Mouse (Mus musculus): ENCODE results near the gene Map1s. TPM values are rescaled to one million over a fixed set of nuclear protein-coding genes. Genes with fewer than 3 reads are reported as not detected.

Gene Map1s
- polyA plus RNA-seq, 1 experiment from 2014 or later: 54.0 TPM

DNA sequence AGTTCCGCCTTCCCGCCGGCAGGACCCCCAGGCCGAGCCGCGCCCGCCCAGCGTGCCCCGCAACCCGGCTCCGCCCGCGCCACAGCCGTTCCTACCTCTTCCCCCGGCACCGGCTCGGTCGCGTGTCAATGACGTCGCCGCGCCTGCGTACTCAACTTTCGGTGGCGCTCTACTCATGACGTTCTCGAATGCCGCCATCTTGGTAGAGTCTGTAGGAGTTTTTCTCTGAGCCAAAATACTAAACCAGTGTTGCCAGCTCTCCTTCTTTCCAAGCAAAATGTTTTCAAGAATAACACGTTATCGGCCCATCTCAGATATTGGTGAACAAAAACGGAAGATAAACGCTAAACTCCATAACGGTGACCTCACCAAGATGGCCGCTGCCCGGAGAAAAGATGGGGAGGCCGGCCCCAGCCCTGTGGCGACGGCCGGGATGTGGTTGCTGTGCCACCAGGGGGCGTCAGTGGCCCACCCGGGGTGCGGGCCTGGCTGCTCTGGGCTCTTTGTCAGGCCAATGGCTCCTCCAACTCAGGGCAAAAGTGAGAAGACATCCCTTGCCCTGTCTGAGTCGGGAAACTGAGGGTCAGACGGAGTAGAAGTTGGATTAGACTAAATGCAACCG lies 32.3 kb upstream of the Map1s start, which contains the start of gene Ccdc124:
Ccdc124 (minus strand) TSS at position 572 of the 622 bp plus-strand sequence.
- Histone ChIP-seq H3K4me1 (ENCODE audit: control insufficient read depth, insufficient read depth, low read length) (peaks cover 15% of the 10 kb centered on the region), H3K9ac (replicated peaks; ENCODE audit: low read length) (peak within 1 kb of the TSS; percentile 63), H3K36me3 (ENCODE audit: control insufficient read depth, insufficient read depth, low read length) (peaks cover 2% of the 10 kb centered on the region), H3K27me3 (ENCODE audit: control insufficient read depth, insufficient read depth, low read length) (no peaks in the 10 kb centered on the region), H3K9me3 (ENCODE audit: control insufficient read depth, low read length) (no peaks in the 10 kb centered on the region), H3K4me2 (ENCODE audit: low read length) (peak within 1 kb of the TSS; percentile 80), H3K4me3 (replicated peaks; ENCODE audit: low read depth, low read length) (peak within 1 kb of the TSS; percentile 74), H3K27ac (replicated peaks; ENCODE audit: low read depth, low read length) (peak within 1 kb of the TSS; percentile 90)
- DNase-seq (peak; percentile 97), ATAC-seq (ENCODE audit: low FRiP score, low TSS enrichment) (peak; percentile 90)
- WGBS: under 1% methylated on average over 45 of the region's 46 CpGs

DNA sequence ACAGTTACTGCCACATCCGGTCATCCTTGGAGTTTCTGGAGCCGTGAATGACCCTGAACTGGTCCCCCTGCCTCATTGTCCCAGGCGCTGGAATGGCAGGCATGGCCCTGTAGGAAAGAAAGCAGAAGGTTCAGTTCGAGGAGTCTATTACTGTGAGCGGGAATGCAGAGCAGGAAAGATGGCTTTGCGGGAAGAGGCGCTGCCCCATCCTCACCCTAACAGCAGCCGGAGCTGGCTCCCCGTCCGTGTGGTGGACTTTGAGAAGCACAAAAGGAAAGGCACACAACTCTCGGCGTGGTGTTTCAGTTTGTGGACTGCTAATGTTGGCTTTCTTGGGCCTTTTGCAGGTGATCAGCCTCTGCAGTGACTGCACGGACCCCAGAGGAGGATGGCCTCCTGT lies 31.3 kb upstream of the Map1s start:
- Histone ChIP-seq H3K4me3 (replicated peaks; ENCODE audit: low read depth, low read length) (no peak overlapping the region), H3K36me3 (ENCODE audit: control insufficient read depth, insufficient read depth, low read length) (no peaks in the 10 kb centered on the region), H3K9ac (replicated peaks; ENCODE audit: low read length) (no peak overlapping the region), H3K27ac (replicated peaks; ENCODE audit: low read depth, low read length) (0 out of 2 replicates have a peak overlapping the region, but pooled peaks have one; percentile 90), H3K4me1 (ENCODE audit: control insufficient read depth, insufficient read depth, low read length) (peaks cover 5% of the 10 kb centered on the region), H3K27me3 (ENCODE audit: control insufficient read depth, insufficient read depth, low read length) (no peaks in the 10 kb centered on the region), H3K9me3 (ENCODE audit: control insufficient read depth, low read length) (no peaks in the 10 kb centered on the region), H3K4me2 (ENCODE audit: low read length) (no peak overlapping the region)
- ATAC-seq (ENCODE audit: low FRiP score, low TSS enrichment) (no peak), DNase-seq (no peak)
- 92% methylated on average over 13 of the region's 13 CpGs for WGBS

DNA sequence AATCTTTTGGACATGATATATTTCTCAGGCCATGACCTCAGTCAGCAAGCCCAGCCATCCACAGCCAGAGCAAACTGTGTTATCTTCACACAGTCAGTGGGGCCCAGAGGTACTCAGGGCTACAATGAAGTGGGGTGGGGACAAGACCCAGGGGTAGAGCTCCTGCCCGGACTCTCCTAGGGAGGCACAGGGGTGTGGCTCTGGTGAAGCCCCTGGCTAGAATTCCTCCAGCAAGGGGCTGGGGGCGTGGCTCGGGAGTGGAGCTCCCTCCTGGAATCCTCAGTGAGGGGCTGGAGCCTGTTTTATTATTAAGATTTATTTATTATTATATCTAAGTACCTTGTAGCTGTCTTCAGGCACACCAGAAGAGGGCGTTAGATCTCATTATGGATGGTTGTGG lies 29.4 kb upstream of the Map1s start:
- H3K9ac ChIP-seq (replicated peaks; ENCODE audit: low read length): no peak overlapping the region
- no peak for ATAC-seq (ENCODE audit: low FRiP score, low TSS enrichment)
- no peak overlapping the region for H3K4me2 ChIP-seq (ENCODE audit: low read length)
- no peaks in the 10 kb centered on the region for H3K36me3 ChIP-seq (ENCODE audit: control insufficient read depth, insufficient read depth, low read length)
- H3K27ac ChIP-seq (replicated peaks; ENCODE audit: low read depth, low read length): no peak overlapping the region
- H3K4me3 ChIP-seq (replicated peaks; ENCODE audit: low read depth, low read length): no peak overlapping the region
- H3K27me3 ChIP-seq (ENCODE audit: control insufficient read depth, insufficient read depth, low read length): no peaks in the 10 kb centered on the region
- H3K4me1 ChIP-seq (ENCODE audit: control insufficient read depth, insufficient read depth, low read length): peaks cover 5% of the 10 kb centered on the region
- H3K9me3 ChIP-seq (ENCODE audit: control insufficient read depth, low read length): no peaks in the 10 kb centered on the region
- DNase-seq: no peak
- WGBS: 69% methylated on average over 4 of the region's 4 CpGs

- DNase-seq (no peak), ATAC-seq (ENCODE audit: low FRiP score, low TSS enrichment) (no peak)
- Histone ChIP-seq H3K9me3 (ENCODE audit: control insufficient read depth, low read length) (no peaks in the 10 kb centered on the region), H3K9ac (replicated peaks; ENCODE audit: low read length) (no peak overlapping the region), H3K4me2 (ENCODE audit: low read length) (no peak overlapping the region), H3K27me3 (ENCODE audit: control insufficient read depth, insufficient read depth, low read length) (no peaks in the 10 kb centered on the region), H3K4me3 (replicated peaks; ENCODE audit: low read depth, low read length) (no peak overlapping the region), H3K27ac (replicated peaks; ENCODE audit: low read depth, low read length) (no peak overlapping the region), H3K36me3 (ENCODE audit: control insufficient read depth, insufficient read depth, low read length) (no peaks in the 10 kb centered on the region), H3K4me1 (ENCODE audit: control insufficient read depth, insufficient read depth, low read length) (no peaks in the 10 kb centered on the region)
- 42% methylated on average over 2 of the region's 2 CpGs for WGBS
Measured at GRCm38 (mm10) chr8:70878178-70878577, 27.6 kb upstream of the Map1s start.

- Histone ChIP-seq H3K27me3 (ENCODE audit: control insufficient read depth, insufficient read depth, low read length) (no peaks in the 10 kb centered on the region), H3K9me3 (ENCODE audit: control insufficient read depth, low read length) (no peaks in the 10 kb centered on the region), H3K27ac (replicated peaks; ENCODE audit: low read depth, low read length) (no peak overlapping the region), H3K4me2 (ENCODE audit: low read length) (no peak overlapping the region), H3K4me1 (ENCODE audit: control insufficient read depth, insufficient read depth, low read length) (no peaks in the 10 kb centered on the region), H3K9ac (replicated peaks; ENCODE audit: low read length) (no peak overlapping the region), H3K36me3 (ENCODE audit: control insufficient read depth, insufficient read depth, low read length) (no peaks in the 10 kb centered on the region), H3K4me3 (replicated peaks; ENCODE audit: low read depth, low read length) (no peak overlapping the region)
- 53% methylated on average over 4 of the region's 4 CpGs for WGBS
- no peak for ATAC-seq (ENCODE audit: low FRiP score, low TSS enrichment)
- DNase-seq: no peak
Measured at GRCm38 (mm10) chr8:70879500-70879899, 26.2 kb upstream of the Map1s start.

DNA sequence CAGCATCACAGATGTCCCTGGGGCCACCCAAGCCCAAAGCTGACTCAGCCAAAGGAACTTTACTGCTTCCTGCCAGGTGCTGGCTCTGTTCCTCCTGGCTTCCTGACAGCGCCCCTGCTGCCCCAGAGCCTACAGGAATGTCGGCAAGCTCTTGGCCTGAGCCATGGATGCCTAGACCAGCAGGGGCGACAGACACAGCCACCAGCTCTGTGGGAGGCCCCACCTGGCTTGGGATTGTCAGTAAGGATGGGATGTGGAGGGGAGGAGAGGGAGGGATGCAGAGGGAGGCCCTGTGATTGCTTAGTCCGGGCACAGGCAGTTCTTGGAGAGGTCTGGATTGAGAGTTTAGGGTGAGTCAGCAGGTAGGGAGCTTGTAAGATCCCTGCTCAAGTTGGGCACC lies 25.6 kb upstream of the Map1s start:
- DNase-seq (no peak), ATAC-seq (ENCODE audit: low FRiP score, low TSS enrichment) (0 out of 2 replicates have a peak, but pooled peaks have one; percentile 12)
- H3K4me3 ChIP-seq (replicated peaks; ENCODE audit: low read depth, low read length): no peak overlapping the region
- no peaks in the 10 kb centered on the region for H3K36me3 ChIP-seq (ENCODE audit: control insufficient read depth, insufficient read depth, low read length)
- H3K27me3 ChIP-seq (ENCODE audit: control insufficient read depth, insufficient read depth, low read length): no peaks in the 10 kb centered on the region
- H3K9me3 ChIP-seq (ENCODE audit: control insufficient read depth, low read length): no peaks in the 10 kb centered on the region
- WGBS: 12% methylated on average over 4 of the region's 4 CpGs
- H3K27ac ChIP-seq (replicated peaks; ENCODE audit: low read depth, low read length): no peak overlapping the region
- H3K4me2 ChIP-seq (ENCODE audit: low read length): no peak overlapping the region
- no peak overlapping the region for H3K9ac ChIP-seq (replicated peaks; ENCODE audit: low read length)
- no peaks in the 10 kb centered on the region for H3K4me1 ChIP-seq (ENCODE audit: control insufficient read depth, insufficient read depth, low read length)

GRCm38 (mm10) chr8:70880546-70880945 lies 25.2 kb upstream of the Map1s start:
- Histone ChIP-seq H3K9ac (replicated peaks; ENCODE audit: low read length) (no peak overlapping the region), H3K9me3 (ENCODE audit: control insufficient read depth, low read length) (no peaks in the 10 kb centered on the region), H3K27ac (replicated peaks; ENCODE audit: low read depth, low read length) (no peak overlapping the region), H3K36me3 (ENCODE audit: control insufficient read depth, insufficient read depth, low read length) (no peaks in the 10 kb centered on the region), H3K27me3 (ENCODE audit: control insufficient read depth, insufficient read depth, low read length) (no peaks in the 10 kb centered on the region), H3K4me3 (replicated peaks; ENCODE audit: low read depth, low read length) (no peak overlapping the region), H3K4me2 (ENCODE audit: low read length) (no peak overlapping the region), H3K4me1 (ENCODE audit: control insufficient read depth, insufficient read depth, low read length) (no peaks in the 10 kb centered on the region)
- ATAC-seq (ENCODE audit: low FRiP score, low TSS enrichment) (no peak), DNase-seq (no peak)
- 30% methylated on average over 11 of the region's 11 CpGs for WGBS

GRCm38 (mm10) chr8:70884186-70884585 lies 21.5 kb upstream of the Map1s start:
- 86% methylated on average over 4 of the region's 4 CpGs for WGBS
- Histone ChIP-seq H3K4me3 (replicated peaks; ENCODE audit: low read depth, low read length) (no peak overlapping the region), H3K36me3 (ENCODE audit: control insufficient read depth, insufficient read depth, low read length) (no peaks in the 10 kb centered on the region), H3K4me2 (ENCODE audit: low read length) (no peak overlapping the region), H3K27ac (replicated peaks; ENCODE audit: low read depth, low read length) (no peak overlapping the region), H3K4me1 (ENCODE audit: control insufficient read depth, insufficient read depth, low read length) (no peaks in the 10 kb centered on the region), H3K9me3 (ENCODE audit: control insufficient read depth, low read length) (no peaks in the 10 kb centered on the region), H3K27me3 (ENCODE audit: control insufficient read depth, insufficient read depth, low read length) (no peaks in the 10 kb centered on the region; the same call in 1 of the 2 replicates), H3K9ac (replicated peaks; ENCODE audit: low read length) (no peak overlapping the region)
- ATAC-seq (ENCODE audit: low FRiP score, low TSS enrichment) (no peak), DNase-seq (no peak)

GRCm38 (mm10) chr8:70884683-70885082 lies 21.0 kb upstream of the Map1s start:
- DNase-seq (no peak), ATAC-seq (ENCODE audit: low FRiP score, low TSS enrichment) (no peak)
- Histone ChIP-seq H3K4me1 (ENCODE audit: control insufficient read depth, insufficient read depth, low read length) (no peaks in the 10 kb centered on the region), H3K27ac (replicated peaks; ENCODE audit: low read depth, low read length) (no peak overlapping the region), H3K4me2 (ENCODE audit: low read length) (no peak overlapping the region), H3K36me3 (ENCODE audit: control insufficient read depth, insufficient read depth, low read length) (no peaks in the 10 kb centered on the region), H3K27me3 (ENCODE audit: control insufficient read depth, insufficient read depth, low read length) (no peaks in the 10 kb centered on the region; the same call in 1 of the 2 replicates), H3K4me3 (replicated peaks; ENCODE audit: low read depth, low read length) (no peak overlapping the region), H3K9ac (replicated peaks; ENCODE audit: low read length) (no peak overlapping the region), H3K9me3 (ENCODE audit: control insufficient read depth, low read length) (no peaks in the 10 kb centered on the region)
- 90% methylated on average over 10 of the region's 10 CpGs for WGBS
